In the genomic region with DNA sequence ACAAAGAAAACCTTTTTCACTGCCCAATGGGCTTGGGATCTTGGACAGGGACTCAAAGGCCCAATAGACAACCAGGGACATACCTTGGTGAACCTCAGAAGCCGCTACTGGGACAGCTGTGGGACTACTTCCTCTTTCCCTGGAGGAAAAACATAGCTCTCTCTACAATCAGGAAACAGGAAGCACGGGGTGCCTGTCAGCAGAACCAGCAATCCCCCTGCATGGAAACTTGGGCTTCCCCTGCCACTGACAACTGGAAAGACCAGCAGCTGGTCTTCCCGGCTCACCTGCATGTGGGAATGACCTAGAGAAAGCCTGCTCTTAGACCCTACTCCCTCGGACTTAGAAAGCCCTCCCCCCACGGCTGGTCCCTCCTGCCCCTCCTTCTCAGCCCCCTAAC, we compare ENCODE assay signal across 8 mouse cellular contexts.
A peak's percentile ranks its signal among the peaks of the same experiment; 100 is the strongest.
DNase-seq lines count a peak whose midpoint lies in the region; ATAC-seq and TF ChIP-seq lines count a peak whose summit lies in the region.

No protein-coding gene starts in this region.

- peak overlapping the region; percentile 95 for H3K27ac ChIP-seq in left cerebral cortex, adult 2 months
- H3K27ac ChIP-seq in bone marrow macrophage, adult 2 months (ENCODE audit: insufficient read depth, low read depth, low read length), result peak overlapping the region; percentile 37
- H3K27ac ChIP-seq in intestine, embryonic 14.5 days (ENCODE audit: low read depth), result no peak overlapping the region
- no peak overlapping the region for H3K27ac ChIP-seq in forebrain, embryonic 15.5 days (replicated peaks)
- no peak overlapping the region for H3K27ac ChIP-seq in midbrain, embryonic 11.5 days (ENCODE audit: low read depth, low read length)

- TF ChIP-seq POLR2A in bone marrow macrophage, adult 2 months (IDR thresholded peaks at IDR 0.05; ENCODE audit: borderline replicate concordance, low read depth, low read length), result no peak

- no peak for TF ChIP-seq CTCF in left cerebral cortex, adult 2 months (IDR thresholded peaks at IDR 0.05)
- TF ChIP-seq CTCF in bone marrow macrophage, adult 2 months (IDR thresholded peaks at IDR 0.05; ENCODE audit: low read depth, low read length), result no peak

- WGBS in intestine, embryonic 14.5 days, result 47% methylated on average over 5 of the region's 5 CpGs
- 49% methylated on average over 5 of the region's 5 CpGs for WGBS in forebrain, embryonic 15.5 days
- whole genome bisulfite sequencing in midbrain, embryonic 11.5 days, result 50% methylated on average over 5 of the region's 5 CpGs

- intact Hi-C loops in left cerebral cortex, adult 2 months (cut with DNase I), result loop anchor here (1.0 to 5.0 kb wide), 4 partner anchors 23 to 509 kb away; a partner anchor contains a TSS
- intact Hi-C loops in left cerebral cortex, postnatal 10 days (cut with DNase I), result loop anchor here (5.0 kb wide), 2 partner anchors 189 to 254 kb away; no protein-coding TSS in a partner anchor

- H3K36me3 ChIP-seq in intestine, embryonic 14.5 days (ENCODE audit: control insufficient read depth, insufficient read depth, low read length), result no peaks in the 10 kb centered on the region
- H3K36me3 ChIP-seq in forebrain, embryonic 15.5 days, result no peaks in the 10 kb centered on the region
- H3K36me3 ChIP-seq in midbrain, embryonic 11.5 days (ENCODE audit: control insufficient read depth, insufficient read depth, low read length), result no peaks in the 10 kb centered on the region

- no peaks in the 10 kb centered on the region for H3K27me3 ChIP-seq in intestine, embryonic 14.5 days (replicated peaks; ENCODE audit: control insufficient read depth, insufficient read depth, low read length)
- H3K27me3 ChIP-seq in forebrain, embryonic 15.5 days, result no peaks in the 10 kb centered on the region
- H3K27me3 ChIP-seq in midbrain, embryonic 11.5 days (ENCODE audit: control insufficient read depth, insufficient read depth, low read length), result no peaks in the 10 kb centered on the region

- no peak overlapping the region for H3K9ac ChIP-seq in intestine, embryonic 14.5 days (ENCODE audit: low read length)
- H3K9ac ChIP-seq in forebrain, embryonic 15.5 days (replicated peaks), result no peak overlapping the region
- H3K9ac ChIP-seq in midbrain, embryonic 11.5 days (ENCODE audit: low read length), result no peak overlapping the region

- no peak for DNase-seq in left cerebral cortex, adult 2 months (ENCODE audit: extremely low spot score in 1 of 2, low spot score in 2 of 2)
- no peak for DNase-seq in left cerebral cortex, postnatal 10 days (ENCODE audit: extremely low spot score in 1 of 2, low spot score in 2 of 2)
- no peak for DNase-seq in intestine, embryonic 14.5 days (ENCODE audit: low spot score)
- DNase-seq in midbrain, embryonic 11.5 days (ENCODE audit: low spot score, missing footprints), result no peak
- no peak for DNase-seq in testis, postnatal 14 days (ENCODE audit: low spot score)

- no peaks in the 10 kb centered on the region for H3K9me3 ChIP-seq in intestine, embryonic 14.5 days (ENCODE audit: control insufficient read depth, low read length)
- no peaks in the 10 kb centered on the region for H3K9me3 ChIP-seq in forebrain, embryonic 15.5 days
- H3K9me3 ChIP-seq in midbrain, embryonic 11.5 days (ENCODE audit: control insufficient read depth, low read length), result no peaks in the 10 kb centered on the region

- H3K4me1 ChIP-seq in bone marrow macrophage, adult 2 months (ENCODE audit: control insufficient read depth, insufficient read depth, low read length), result peaks cover 18% of the 10 kb centered on the region
- peaks cover 20% of the 10 kb centered on the region; the same call in 1 of the 2 replicates for H3K4me1 ChIP-seq in intestine, embryonic 14.5 days (replicated peaks; ENCODE audit: control insufficient read depth, insufficient read depth, low read length)
- peaks cover 8% of the 10 kb centered on the region; the same call in 1 of the 2 replicates for H3K4me1 ChIP-seq in forebrain, embryonic 15.5 days
- peaks cover 7% of the 10 kb centered on the region; the same call in 1 of the 2 replicates for H3K4me1 ChIP-seq in midbrain, embryonic 11.5 days (ENCODE audit: control insufficient read depth, insufficient read depth, low read length)

- no peak overlapping the region for H3K4me3 ChIP-seq in left cerebral cortex, adult 2 months
- peak overlapping the region; percentile 38 for H3K4me3 ChIP-seq in bone marrow macrophage, adult 2 months (ENCODE audit: insufficient read depth, low read length)
- no peak overlapping the region for H3K4me3 ChIP-seq in intestine, embryonic 14.5 days (ENCODE audit: low read depth, low read length)
- H3K4me3 ChIP-seq in forebrain, embryonic 15.5 days, result no peak overlapping the region
- H3K4me3 ChIP-seq in midbrain, embryonic 11.5 days (ENCODE audit: low read depth, low read length), result no peak overlapping the region

- no peak for ATAC-seq in intestine, embryonic 14.5 days (replicated peaks; ENCODE audit: low FRiP score, low TSS enrichment, low read depth)
- ATAC-seq in megakaryocyte, adult 5-6 weeks (ENCODE audit: poor library complexity, severe bottlenecking), result peak; percentile 77
- no peak for ATAC-seq in forebrain, embryonic 15.5 days (replicated peaks)
- ATAC-seq in midbrain, embryonic 11.5 days (ENCODE audit: low FRiP score), result no peak

- H3K4me2 ChIP-seq in intestine, embryonic 14.5 days (ENCODE audit: low read length), result peak overlapping the region; percentile 15; the same call in 1 of the 2 replicates
- H3K4me2 ChIP-seq in forebrain, embryonic 15.5 days (replicated peaks), result no peak overlapping the region
- no peak overlapping the region for H3K4me2 ChIP-seq in midbrain, embryonic 11.5 days

Comparison
In these comparisons a context has a peak if more than half of its experiments do, and no peak if none do; other contexts are left out.
1. H3K27ac ChIP-seq: peak in left cerebral cortex, adult 2 months (single experiment) and bone marrow macrophage, adult 2 months (single experiment); none in intestine, embryonic 14.5 days (single experiment), forebrain, embryonic 15.5 days (single experiment) and midbrain, embryonic 11.5 days (single experiment).